Mouse (Mus musculus): ENCODE measurements at regions not wholly inside any gene's neighbourhood (a gene's known extent, or its start where the extent isn't known, plus 50 kb on each side); places are given as distances from the start of the nearest gene placed in this dataset.

GRCm38 (mm10) chr11:64652811-64653210 is 216.4 kb upstream of the F930015N05Rik start:
- in situ Hi-C loops (cut with MboI; ENCODE audit: low sequenced_read_pairs): no loop called here

GRCm38 (mm10) chr11:64655162-64655561 is 218.7 kb upstream of the F930015N05Rik start:
- in situ Hi-C loops (cut with MboI; ENCODE audit: low sequenced_read_pairs): no loop called here

GRCm38 (mm10) chr11:64663166-64663565 is 226.7 kb upstream of the F930015N05Rik start:
- in situ Hi-C loops (cut with MboI; ENCODE audit: low sequenced_read_pairs): no loop called here

GRCm38 (mm10) chr11:64667010-64667409 is 230.6 kb upstream of the F930015N05Rik start:
- in situ Hi-C loops (cut with MboI; ENCODE audit: low sequenced_read_pairs): no loop called here

GRCm38 (mm10) chr11:64667521-64667920 is 231.1 kb upstream of the F930015N05Rik start:
- in situ Hi-C loops (cut with MboI; ENCODE audit: low sequenced_read_pairs): no loop called here

GRCm38 (mm10) chr11:64671898-64672297 is 235.4 kb upstream of the F930015N05Rik start:
- in situ Hi-C loops (cut with MboI; ENCODE audit: low sequenced_read_pairs): no loop called here

GRCm38 (mm10) chr11:64673546-64673945 is 237.1 kb upstream of the F930015N05Rik start:
- in situ Hi-C loops (cut with MboI; ENCODE audit: low sequenced_read_pairs): no loop called here

- in situ Hi-C loops (cut with MboI; ENCODE audit: low sequenced_read_pairs): loop anchor here (25.0 kb wide), 1 partner anchor 766 kb away; no protein-coding TSS in a partner anchor
Observed at GRCm38 (mm10) chr11:64703776-64704175, 267.3 kb upstream of the F930015N05Rik start.

GRCm38 (mm10) chr11:64711801-64712200 is 267.0 kb upstream of the Elac2 start:
- in situ Hi-C loops (cut with MboI; ENCODE audit: low sequenced_read_pairs): loop anchor here (25.0 kb wide), 1 partner anchor 774 kb away; no protein-coding TSS in a partner anchor

- in situ Hi-C loops (cut with MboI; ENCODE audit: low sequenced_read_pairs): loop anchor here (25.0 kb wide), 1 partner anchor 778 kb away; no protein-coding TSS in a partner anchor
Observed at GRCm38 (mm10) chr11:64715182-64715581, 263.7 kb upstream of the Elac2 start.

GRCm38 (mm10) chr11:64718316-64719085 is 260.3 kb upstream of the Elac2 start:
- in situ Hi-C loops (cut with MboI; ENCODE audit: low sequenced_read_pairs): loop anchor here (25.0 kb wide), 1 partner anchor 781 kb away; no protein-coding TSS in a partner anchor

- in situ Hi-C loops (cut with MboI; ENCODE audit: low sequenced_read_pairs): no loop called here
Observed at GRCm38 (mm10) chr11:64726249-64726648, 252.6 kb upstream of the Elac2 start.

- in situ Hi-C loops (cut with MboI; ENCODE audit: low sequenced_read_pairs): no loop called here
Observed at GRCm38 (mm10) chr11:64727841-64728421, 250.9 kb upstream of the Elac2 start.

GRCm38 (mm10) chr11:64738948-64739347 is 239.9 kb upstream of the Elac2 start:
- in situ Hi-C loops (cut with MboI; ENCODE audit: low sequenced_read_pairs): no loop called here

GRCm38 (mm10) chr11:64743753-64744152 is 235.1 kb upstream of the Elac2 start:
- in situ Hi-C loops (cut with MboI; ENCODE audit: low sequenced_read_pairs): no loop called here

GRCm38 (mm10) chr11:64746146-64746545 is 232.7 kb upstream of the Elac2 start:
- in situ Hi-C loops (cut with MboI; ENCODE audit: low sequenced_read_pairs): no loop called here

GRCm38 (mm10) chr11:64749976-64750375 is 228.9 kb upstream of the Elac2 start:
- in situ Hi-C loops (cut with MboI; ENCODE audit: low sequenced_read_pairs): no loop called here

- in situ Hi-C loops (cut with MboI; ENCODE audit: low sequenced_read_pairs): no loop called here
Observed at GRCm38 (mm10) chr11:64752299-64752698, 226.5 kb upstream of the Elac2 start.

- in situ Hi-C loops (cut with MboI; ENCODE audit: low sequenced_read_pairs): no loop called here
Observed at GRCm38 (mm10) chr11:64752816-64753215, 226.0 kb upstream of the Elac2 start.

- in situ Hi-C loops (cut with MboI; ENCODE audit: low sequenced_read_pairs): no loop called here
Observed at GRCm38 (mm10) chr11:64754076-64754475, 224.8 kb upstream of the Elac2 start.

- in situ Hi-C loops (cut with MboI; ENCODE audit: low sequenced_read_pairs): no loop called here
Observed at GRCm38 (mm10) chr11:64755563-64755962, 223.3 kb upstream of the Elac2 start.

GRCm38 (mm10) chr11:64760626-64761025 is 218.2 kb upstream of the Elac2 start:
- in situ Hi-C loops (cut with MboI; ENCODE audit: low sequenced_read_pairs): no loop called here

Measured in CH12F3 (cell line).